Mouse (Mus musculus) C2C12 (cell line): ENCODE measurements at regions not wholly inside any gene's neighbourhood (a gene's known extent, or its start where the extent isn't known, plus 50 kb on each side); places are given as distances from the start of the nearest gene placed in this dataset.
"Not testable (repeated sequence)": the region's sequence is repeated elsewhere in the genome, so short reads cannot be mapped to it uniquely, and the experiment has no call there.

ENCODE experiments used
- CEBPB ChIP-seq: IDR thresholded peaks from one replicate; pipeline ENCODE4 v1.6.1; 2011; ENCODE audit warnings: low read depth, mild to moderate bottlenecking, control low read depth, moderate library complexity
- CTCF ChIP-seq: IDR thresholded peaks from one replicate; pipeline ENCODE4 v1.5.1; 2011; ENCODE audit not compliant: control insufficient read depth, insufficient read depth, insufficient read length
- FOSL1 ChIP-seq: IDR thresholded peaks from one replicate; pipeline ENCODE4 v1.8.0; 2011; ENCODE audit warnings: mild to moderate bottlenecking, low read length; ENCODE audit not compliant: poor library complexity, insufficient read depth, severe bottlenecking
- MAX ChIP-seq: IDR thresholded peaks from one replicate; pipeline ENCODE4 v1.6.1; 2011; ENCODE audit warnings: mild to moderate bottlenecking, control low read depth
- MYOD1 ChIP-seq: IDR thresholded peaks from one replicate; pipeline ENCODE4 v1.6.1; 2011; ENCODE audit warnings: low read depth; ENCODE audit not compliant: control insufficient read depth, insufficient read length
- MYOG ChIP-seq: IDR thresholded peaks from one replicate; pipeline ENCODE4 v1.6.1; 2011; ENCODE audit not compliant: control insufficient read depth, insufficient read length; ENCODE audit errors: extremely low read depth
- USF1 ChIP-seq: IDR thresholded peaks from one replicate; pipeline ENCODE4 v1.6.1; 2011; ENCODE audit warnings: low read depth, mild to moderate bottlenecking, control low read depth, moderate library complexity

GRCm38 (mm10) chr3:21932696-21933095, 143.8 kb upstream of the Tbl1xr1 start:
- TF ChIP-seq CTCF, MYOG, FOSL1, USF1, MYOD1, MAX, CEBPB: not testable (repeated sequence)
